Mouse (Mus musculus) gastrocnemius, postnatal 14 days (tissue): ENCODE results near the gene Pclo. TPM values are rescaled to one million over a fixed set of nuclear protein-coding genes. Genes with fewer than 3 reads are reported as not detected.
A peak's percentile ranks its signal among the peaks of the same experiment; 100 is the strongest.
"Not testable (repeated sequence)": the region's sequence is repeated elsewhere in the genome, so short reads cannot be mapped to it uniquely, and the experiment has no call there.

Experiments
- DNase-seq: peaks from one replicate; pipeline ENCODE4 v3.0.0; 2021; ENCODE audit warnings: mixed read lengths
- intact Hi-C: fragments of 180-260 bp; cut with DNase I; formaldehyde crosslinking; loops from one replicate; pipeline ENCODE4 v1.15.1; 2025; ENCODE audit warnings: low total_unique reads
- total RNA-seq, 2 experiments: library from RNA; stranded (reverse); gene quantifications; 2 replicates each; pipeline ENCODE4 v1.2.3; 2021

The Pclo gene
- total RNA-seq, 2 experiments from 2014 or later: 0.33 to 0.38 TPM

GRCm38 (mm10) chr5:14662180-14662579 is 147.5 kb downstream of the Pclo start:
- DNase-seq: no peak
- intact Hi-C loops: no loop called here

- DNase-seq: no peak
- intact Hi-C loops: no loop called here
Observed at GRCm38 (mm10) chr5:14662603-14663002, 147.9 kb downstream of the Pclo start.

DNA sequence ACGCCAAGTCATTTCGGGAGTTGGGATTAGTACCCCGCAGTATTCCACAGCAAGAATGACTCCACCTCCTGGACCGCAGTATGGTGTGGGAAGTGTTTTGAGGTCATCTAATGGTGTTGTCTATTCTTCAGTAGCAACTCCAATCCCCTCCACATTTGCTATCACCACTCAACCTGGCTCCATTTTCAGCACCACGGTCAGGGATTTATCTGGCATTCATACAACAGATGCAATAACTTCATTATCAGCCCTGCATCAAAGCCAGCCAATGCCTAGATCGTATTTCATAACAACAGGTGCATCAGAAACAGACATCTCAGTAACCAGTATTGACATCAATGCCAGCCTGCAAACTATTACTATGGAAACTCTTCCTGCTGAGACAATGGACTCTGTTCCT is 165.7 kb downstream of the Pclo start:
- no peak for DNase-seq
- intact Hi-C loops: no loop called here

- DNase-seq: no peak
- intact Hi-C loops: no loop called here
Observed at GRCm38 (mm10) chr5:14691995-14692394, 177.3 kb downstream of the Pclo start.

GRCm38 (mm10) chr5:14696745-14697144 is 182.0 kb downstream of the Pclo start:
- intact Hi-C loops: no loop called here
- DNase-seq: no peak

GRCm38 (mm10) chr5:14700900-14701299 is 186.2 kb downstream of the Pclo start:
- intact Hi-C loops: no loop called here
- no peak for DNase-seq

GRCm38 (mm10) chr5:14705423-14705822 is 190.7 kb downstream of the Pclo start:
- intact Hi-C loops: no loop called here

GRCm38 (mm10) chr5:14707311-14707710 is 192.6 kb downstream of the Pclo start:
- intact Hi-C loops: no loop called here
- no peak for DNase-seq

More at GRCm38 (mm10) chr5:14705423-14705822, 190.7 kb downstream of the Pclo start:
- DNase-seq: no peak

- intact Hi-C loops: no loop called here
- DNase-seq: no peak
Observed at GRCm38 (mm10) chr5:14723576-14723975, 208.9 kb downstream of the Pclo start.

GRCm38 (mm10) chr5:14728676-14729253 is 214.0 kb downstream of the Pclo start:
- DNase-seq: no peak

DNA sequence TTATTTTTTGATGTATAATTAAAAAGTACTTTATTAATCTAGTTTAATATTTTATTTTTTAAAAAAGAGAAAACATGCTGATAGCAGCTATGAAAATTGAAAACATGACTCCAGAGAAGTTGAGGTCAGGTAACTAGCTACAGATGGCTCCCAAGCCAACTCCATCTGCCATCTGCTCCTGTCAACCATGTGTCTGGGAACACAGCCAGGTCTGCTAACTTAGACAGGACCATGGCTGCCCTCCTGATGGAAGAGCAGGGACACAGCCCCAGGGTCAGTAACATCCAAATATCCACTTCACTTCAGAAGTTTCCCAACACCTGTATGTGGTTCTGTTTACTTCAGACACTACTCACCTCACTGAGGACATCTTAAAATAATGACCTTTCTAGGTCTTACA is 236.2 kb downstream of the Pclo start:
- intact Hi-C loops: no loop called here
- peak; percentile 14 for DNase-seq

More at GRCm38 (mm10) chr5:14728676-14729253, 214.0 kb downstream of the Pclo start:
- intact Hi-C loops: no loop called here

DNA sequence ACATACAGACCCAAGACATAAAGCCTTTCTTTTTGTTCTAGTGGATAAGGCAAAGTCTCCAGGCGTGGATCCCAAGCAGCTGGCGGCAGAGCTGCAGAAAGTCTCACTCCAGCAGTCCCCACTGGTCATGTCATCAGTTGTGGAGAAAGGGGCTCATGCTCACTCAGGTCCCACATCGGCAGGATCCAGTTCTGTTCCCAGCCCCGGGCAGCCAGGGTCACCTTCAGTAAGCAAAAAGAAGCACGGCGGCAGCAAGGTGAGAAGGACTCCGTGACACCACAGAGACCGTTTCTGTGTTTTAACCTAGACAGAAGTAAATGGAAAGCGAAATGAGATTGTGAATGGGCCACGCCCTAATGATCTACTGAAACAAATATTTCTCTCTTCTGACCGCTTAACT is 252.0 kb downstream of the Pclo start:
- no peak for DNase-seq
- intact Hi-C loops: no loop called here

DNA sequence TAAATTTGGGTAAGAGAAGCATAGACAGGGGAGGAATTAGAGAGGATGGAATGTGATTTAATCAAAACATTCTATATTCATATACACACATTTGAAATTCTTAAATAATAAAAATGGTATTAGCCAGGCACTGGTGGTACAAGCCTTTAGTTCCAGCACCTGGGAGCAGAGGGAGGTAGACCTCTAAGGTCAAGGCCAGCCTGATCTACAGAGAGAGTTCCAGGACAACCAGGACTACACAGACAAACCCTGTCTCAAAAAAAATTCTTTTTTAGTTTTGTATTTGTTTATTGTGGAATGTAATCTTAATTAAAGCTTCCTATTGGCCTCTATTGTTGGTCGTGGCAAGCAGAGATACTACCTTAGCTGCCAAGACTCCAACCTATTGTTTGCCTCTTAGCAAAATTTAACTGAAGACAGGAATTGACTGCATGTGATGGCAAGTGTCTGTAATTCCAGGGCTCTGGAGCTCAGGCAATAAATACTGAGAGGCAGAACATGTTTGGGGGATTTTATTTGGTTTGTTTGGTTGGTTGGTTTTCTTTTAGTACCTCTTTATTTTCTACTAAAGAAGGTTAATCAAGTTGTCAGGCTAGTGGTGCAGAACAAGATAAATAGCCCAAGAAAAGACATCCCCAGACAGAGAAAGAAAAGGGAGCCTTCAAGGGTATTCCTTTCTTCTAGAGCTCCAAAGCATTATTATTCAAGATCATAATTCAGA is 267.8 kb downstream of the Pclo start:
- intact Hi-C loops: no loop called here
- no peak for DNase-seq

- intact Hi-C loops: no loop called here
- DNase-seq: no peak
Observed at GRCm38 (mm10) chr5:14793891-14794290, 279.2 kb downstream of the Pclo start.

DNA sequence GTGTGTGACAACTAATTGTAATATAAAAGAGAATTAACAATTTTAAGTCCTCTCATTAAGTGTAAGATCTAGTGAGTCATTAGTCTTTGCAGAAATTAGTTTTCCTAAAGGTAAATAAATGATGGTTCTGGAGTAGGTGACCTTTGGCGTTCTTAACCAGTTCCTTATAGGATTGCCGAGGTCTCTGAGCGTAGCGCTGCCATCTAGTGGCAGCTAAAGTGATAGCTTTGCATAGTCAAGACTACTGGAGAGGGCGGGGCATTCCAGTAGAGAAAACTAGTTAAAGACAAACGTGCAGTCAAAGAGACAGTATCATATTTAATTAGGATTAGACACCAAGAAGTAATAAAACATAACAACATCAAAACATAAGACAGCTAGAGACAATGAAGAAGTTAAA is 292.4 kb downstream of the Pclo start:
- intact Hi-C loops: no loop called here
- no peak for DNase-seq

- no peak for DNase-seq
- intact Hi-C loops: no loop called here
Observed at GRCm38 (mm10) chr5:14833165-14833860, 318.6 kb downstream of the Pclo start.

- intact Hi-C loops: no loop called here
- DNase-seq: no peak
Observed at GRCm38 (mm10) chr5:14834155-14834991, 319.7 kb downstream of the Pclo start.

GRCm38 (mm10) chr5:14853650-14854049 is 338.9 kb downstream of the Pclo start:
- intact Hi-C loops: no loop called here

GRCm38 (mm10) chr5:14885291-14885690 is 370.6 kb downstream of the Pclo start:
- intact Hi-C loops, DNase-seq: not testable (repeated sequence)

More at GRCm38 (mm10) chr5:14853650-14854049, 338.9 kb downstream of the Pclo start:
- DNase-seq: no peak

GRCm38 (mm10) chr5:14892242-14892641 is 377.5 kb downstream of the Pclo start:
- intact Hi-C loops: no loop called here
- no peak for DNase-seq
